Comparison of ENCODE assay signal across 8 mouse cellular contexts in genomic region chr3:124320821-124321576, GRCm38 (mm10). TPM values are rescaled to one million over a fixed set of nuclear protein-coding genes. Genes with fewer than 3 reads are reported as not detected.
DNase-seq lines count a peak whose midpoint lies in the region; ATAC-seq and TF ChIP-seq lines count a peak whose summit lies in the region.

Tram1l1 (plus strand) TSS chr3:124320855.

- H3K27ac ChIP-seq in ES-E14 (ENCODE audit: insufficient read depth, low read depth, low read length, poor library complexity, severe bottlenecking), result no peak within 1 kb of the TSS
- H3K27ac ChIP-seq in embryonic fibroblast, embryonic 13.5 days (ENCODE audit: insufficient read depth, low read length), result no peak within 1 kb of the TSS
- no peak within 1 kb of the TSS for H3K27ac ChIP-seq in lung, postnatal 0 days (ENCODE audit: low read length)

- peak; percentile 69 for TF ChIP-seq POLR2A in embryonic fibroblast, embryonic 13.5 days (IDR thresholded peaks at IDR 0.05; ENCODE audit: low read depth, low read length)

- ATAC-seq in lung, postnatal 0 days, result peak; percentile 66

- H3K4me1 ChIP-seq in ES-E14 (ENCODE audit: control insufficient read depth in 2 of 2, insufficient read depth in 2 of 2, low read length in 2 of 2, poor library complexity in 1 of 2), result peaks cover 0 to 2% of the 10 kb centered on the region in 2 experiments; a peak in 1 of 4 replicates
- H3K4me1 ChIP-seq in embryonic fibroblast, embryonic 13.5 days (ENCODE audit: control insufficient read depth, insufficient read depth, low read length), result no peaks in the 10 kb centered on the region
- H3K4me1 ChIP-seq in lung, postnatal 0 days (ENCODE audit: insufficient read depth, low read depth, low read length), result no peaks in the 10 kb centered on the region

- in situ Hi-C loops in ES-E14 (cut with MboI; ENCODE audit: low sequenced_read_pairs in 2 of 2, unreplicated experiment in 2 of 2), result no loop called here

- 3% methylated on average over 50 of the region's 53 CpGs for WGBS in lung, postnatal 0 days

- no peak for TF ChIP-seq CTCF in embryonic fibroblast, embryonic 13.5 days (IDR thresholded peaks at IDR 0.05; ENCODE audit: borderline replicate concordance, insufficient read depth, low read length)
- no peak for TF ChIP-seq CTCF in lung, postnatal 0 days (IDR thresholded peaks at IDR 0.05)

- H3K4me2 ChIP-seq in lung, postnatal 0 days (replicated peaks; ENCODE audit: low read depth, low read length), result peak within 1 kb of the TSS; percentile 83

- no peak for TF ChIP-seq EP300 in lung, postnatal 0 days (IDR thresholded peaks at IDR 0.05)

- H3K9me3 ChIP-seq in ES-E14 (ENCODE audit: control insufficient read depth, insufficient read depth, low read depth, low read length), result no peaks in the 10 kb centered on the region
- no peaks in the 10 kb centered on the region for H3K9me3 ChIP-seq in lung, postnatal 0 days (ENCODE audit: low read length)

- peak within 1 kb of the TSS; percentile 36; the same call in 1 of the 2 replicates for H3K9ac ChIP-seq in ES-E14 (ENCODE audit: insufficient read depth, low read depth, low read length, poor library complexity, severe bottlenecking)
- 0 out of 2 replicates have a peak within 1 kb of the TSS, but pooled peaks have one; percentile 23 for H3K9ac ChIP-seq in lung, postnatal 0 days (replicated peaks; ENCODE audit: low read depth)

- intact Hi-C loops in heart, postnatal 36 days (cut with DNase I), result no loop called here

- DNase-seq in ES-E14 (ENCODE audit: low read depth, low spot score), result peak; percentile 54
- DNase-seq in brain, adult 2 months (ENCODE audit: low read depth, low spot score), result peak; percentile 91
- peak; percentile 17 to 28 for DNase-seq in heart, postnatal 36 days
- peak; percentile 88 to 89 for DNase-seq in layer of hippocampus, postnatal 14 days (ENCODE audit: low spot score in 2 of 2)
- DNase-seq in lung, postnatal 0 days (ENCODE audit: low spot score), result peak; percentile 46
- DNase-seq in retina, postnatal 7 days (ENCODE audit: low read depth, low spot score), result peak; percentile 77
- DNase-seq in natural killer cell, adult 2 months (ENCODE audit: low spot score in 2 of 2), result no peak

- no peaks in the 10 kb centered on the region for H3K27me3 ChIP-seq in lung, postnatal 0 days (replicated peaks; ENCODE audit: insufficient read depth, low read length)

- H3K36me3 ChIP-seq in ES-E14 (ENCODE audit: control insufficient read depth, insufficient read depth, low read length, poor library complexity, severe bottlenecking), result no peaks in the 10 kb centered on the region
- no peaks in the 10 kb centered on the region for H3K36me3 ChIP-seq in lung, postnatal 0 days (ENCODE audit: insufficient read depth, low read length)

- H3K4me3 ChIP-seq in ES-E14 (ENCODE audit: insufficient read depth in 1 of 2, low read depth in 1 of 2, low read length in 2 of 2, poor library complexity in 1 of 2, severe bottlenecking in 1 of 2), result peak within 1 kb of the TSS; percentile 56 to 60
- H3K4me3 ChIP-seq in embryonic fibroblast, embryonic 13.5 days (ENCODE audit: insufficient read depth, low read length), result peak within 1 kb of the TSS; percentile 55
- H3K4me3 ChIP-seq in lung, postnatal 0 days (ENCODE audit: low read depth, low read length), result peak within 1 kb of the TSS; percentile 53

TF ChIP-seq in ES-E14, 5 proteins besides CTCF, POLR2A, EP300 and RAD21:
- TF ChIP-seq HCFC1 (IDR thresholded peaks at IDR 0.05; ENCODE audit: borderline replicate concordance, insufficient read depth, low read length), result peak; percentile 58
- TF ChIP-seq ZNF384 (IDR thresholded peaks at IDR 0.05; ENCODE audit: low read depth, low read length), result no peak
- TF ChIP-seq MAFK (IDR thresholded peaks at IDR 0.05; ENCODE audit: insufficient read depth, low read depth, low read length), result no peak
- no peak for TF ChIP-seq ZC3H11A (IDR thresholded peaks at IDR 0.05; ENCODE audit: borderline replicate concordance, low read depth, low read length)

RNA-seq across cellular contexts. Expression of gene Tram1l1, which starts in this region (rescaled TPM):
- 2.4 and 3.1 TPM in 2 replicates for total RNA-seq in ES-E14 (2012; rRNA removed)
- 6.4 and 6.7 TPM in 2 replicates for polyA plus RNA-seq in embryonic fibroblast, embryonic 13.5 days (2011; ENCODE audit: insufficient read length, low read depth, missing spikeins)
- under 1 TPM; 0.08 to 0.14 TPM for total RNA-seq in heart, postnatal 36 days (2021)
- total RNA-seq in layer of hippocampus, postnatal 14 days (2021), result 10 to 100 TPM; 16.6 to 17.8 TPM
- 1.8 and 2.0 TPM in 2 replicates for polyA plus RNA-seq in lung, postnatal 0 days (2015; fragmentation: Nextera tagmentation; extraction: Ambion mirVana)

Comparison
In these comparisons a context has a peak if more than half of its experiments do, and no peak if none do; other contexts are left out.
1. Peak in DNase-seq in heart, postnatal 36 days; RNA of the gene not detected or under 1 TPM.
2. DNase-seq: peak in ES-E14 (single experiment), brain, adult 2 months (single experiment), layer of hippocampus, postnatal 14 days (2 of 2), lung, postnatal 0 days (single experiment) and retina, postnatal 7 days (single experiment); none in natural killer cell, adult 2 months (0 of 2).
3. Peak in every context shown above with its lines, with median percentiles within 50 percentile points of each other: H3K4me3 ChIP-seq.